Mouse (Mus musculus) MEL (cell line): ENCODE results near the gene Bmp7. TPM values are rescaled to one million over a fixed set of nuclear protein-coding genes. Genes with fewer than 3 reads are reported as not detected.

Source experiments
- DNase-seq: peaks from one replicate; pipeline ENCODE4 v3.0.0; 2011; ENCODE audit warnings: low read depth, low spot score
- H3K27ac ChIP-seq: 2 replicates; pipeline ENCODE4 v1.5.1; 2012; ENCODE audit warnings: low read depth, mild to moderate bottlenecking, control low read depth, low read length, moderate library complexity; ENCODE audit not compliant: control insufficient read depth
- H3K27me3 ChIP-seq, 2 experiments: fragments of 150-350 bp in 1 of 2; sonication (generic) in 1 of 2; 2 replicates each; pipeline ENCODE4 v1.6.1; 2012; ENCODE audit warnings: low read length in 2 of 2, mild to moderate bottlenecking in 2 of 2, improper control_type of control experiment in 1 of 2, moderate library complexity in 1 of 2; ENCODE audit not compliant: insufficient read depth in 2 of 2, control insufficient read depth in 1 of 2
- H3K36me3 ChIP-seq, 2 experiments: 2 replicates each; pipeline ENCODE4 v1.6.1; 2012 to 2014; ENCODE audit warnings: low read length in 2 of 2, improper control_type of control experiment in 1 of 2, inconsistent platforms in 1 of 2, mild to moderate bottlenecking in 1 of 2; ENCODE audit not compliant: insufficient read depth in 2 of 2, control insufficient read depth in 1 of 2
- H3K4me1 ChIP-seq, 2 experiments: fragments of 150-350 bp in 1 of 2; sonication (generic) in 1 of 2; 2 replicates each; pipeline ENCODE4 v1.6.1; 2012; ENCODE audit warnings: low read length in 2 of 2, improper control_type of control experiment in 1 of 2, mild to moderate bottlenecking in 1 of 2; ENCODE audit not compliant: insufficient read depth in 2 of 2, control insufficient read depth in 1 of 2
- H3K4me3 ChIP-seq, 2 experiments: fragments of 150-350 bp in 1 of 2; sonication (generic) in 1 of 2; 2 replicates each; pipeline ENCODE4 v1.5.1; 2012; ENCODE audit warnings: low read depth in 2 of 2, low read length in 2 of 2, mild to moderate bottlenecking in 2 of 2, moderate library complexity in 2 of 2, control low read depth in 1 of 2, improper control_type of control experiment in 1 of 2; ENCODE audit not compliant: control insufficient read depth in 1 of 2, insufficient read depth in 1 of 2
- H3K79me2 ChIP-seq: 2 replicates; pipeline ENCODE4 v1.6.1; 2012; ENCODE audit warnings: mild to moderate bottlenecking, low read length, moderate library complexity; ENCODE audit not compliant: control insufficient read depth, poor library complexity, insufficient read depth
- H3K9ac ChIP-seq: 2 replicates; pipeline ENCODE4 v1.6.1; 2012; ENCODE audit warnings: low read depth, mild to moderate bottlenecking, control low read depth, low read length, moderate library complexity; ENCODE audit not compliant: control insufficient read depth, poor library complexity, severe bottlenecking
- H3K9me3 ChIP-seq: fragments of 150-350 bp; sonication (generic); replicated peaks from 2 replicates; pipeline ENCODE4 v1.6.1; 2012; ENCODE audit warnings: mild to moderate bottlenecking, low read length, improper control_type of control experiment, moderate library complexity; ENCODE audit not compliant: insufficient read depth
- BHLHE40 ChIP-seq: IDR thresholded peaks from 2 replicates; pipeline ENCODE4 v1.6.1; 2012; ENCODE audit warnings: low read depth, mild to moderate bottlenecking, inconsistent platforms, low read length, improper control_type of control experiment, borderline replicate concordance
- CHD2 ChIP-seq: IDR thresholded peaks from 2 replicates; pipeline ENCODE4 v1.6.1; 2011; ENCODE audit warnings: low read length, improper control_type of control experiment
- E2F4 ChIP-seq: IDR thresholded peaks from 2 replicates; pipeline ENCODE4 v1.6.1; 2011; ENCODE audit warnings: low read depth, low read length, improper control_type of control experiment, borderline replicate concordance
- ELF1 ChIP-seq: IDR thresholded peaks from 2 replicates; pipeline ENCODE4 v1.6.1; 2014; ENCODE audit warnings: low read depth, mild to moderate bottlenecking, inconsistent platforms, low read length, improper control_type of control experiment, moderate library complexity
- EP300 ChIP-seq, 2 experiments: IDR thresholded peaks; 2 replicates each; pipeline ENCODE4 v1.6.1; 2011; ENCODE audit warnings: improper control_type of control experiment in 2 of 2, low read length in 2 of 2, low read depth in 1 of 2, mild to moderate bottlenecking in 1 of 2
- ETS1 ChIP-seq: IDR thresholded peaks from 2 replicates; pipeline ENCODE4 v1.6.1; 2012; ENCODE audit warnings: low read depth, mild to moderate bottlenecking, inconsistent platforms, low read length, improper control_type of control experiment, moderate library complexity
- GABPA ChIP-seq: IDR thresholded peaks from 2 replicates; pipeline ENCODE4 v1.6.1; 2012; ENCODE audit warnings: low read depth, mild to moderate bottlenecking, inconsistent platforms, low read length, improper control_type of control experiment, moderate library complexity
- JUND ChIP-seq: IDR thresholded peaks from 2 replicates; pipeline ENCODE4 v1.6.1; 2011; ENCODE audit warnings: low read depth, mild to moderate bottlenecking, improper control_type of control experiment, low read length
- MAFK ChIP-seq: IDR thresholded peaks from 2 replicates; pipeline ENCODE4 v1.6.1; 2011; ENCODE audit warnings: low read depth, mild to moderate bottlenecking, low read length, improper control_type of control experiment, borderline replicate concordance
- MAZ ChIP-seq: IDR thresholded peaks from 2 replicates; pipeline ENCODE4 v1.6.1; 2012; ENCODE audit warnings: low read depth, mild to moderate bottlenecking, inconsistent platforms, low read length, improper control_type of control experiment
- MEF2A ChIP-seq: IDR thresholded peaks from 2 replicates; pipeline ENCODE4 v1.6.1; 2014; ENCODE audit warnings: low read depth, mild to moderate bottlenecking, inconsistent platforms, low read length, improper control_type of control experiment; ENCODE audit not compliant: poor library complexity, insufficient replicate concordance, severe bottlenecking; ENCODE audit errors: extremely low read depth
- MXI1 ChIP-seq: IDR thresholded peaks from 2 replicates; pipeline ENCODE4 v1.6.1; 2011; ENCODE audit warnings: mild to moderate bottlenecking, low read depth, low read length, improper control_type of control experiment
- MYB ChIP-seq: IDR thresholded peaks from 2 replicates; pipeline ENCODE4 v1.6.1; 2011; ENCODE audit warnings: mild to moderate bottlenecking, low read depth, low read length, improper control_type of control experiment
- NELFE ChIP-seq: IDR thresholded peaks from 2 replicates; pipeline ENCODE4 v1.6.1; 2011; ENCODE audit warnings: low read depth, low read length, improper control_type of control experiment
- POLR2AphosphoS5 ChIP-seq: IDR thresholded peaks from 2 replicates; pipeline ENCODE4 v1.6.1; 2012; ENCODE audit warnings: low read depth, borderline replicate concordance, mild to moderate bottlenecking, inconsistent platforms, low read length, moderate library complexity, mixed read lengths
- RAD21 ChIP-seq: IDR thresholded peaks from 2 replicates; pipeline ENCODE4 v1.6.1; 2011; ENCODE audit warnings: mild to moderate bottlenecking, low read depth, low read length, improper control_type of control experiment
- SIN3A ChIP-seq: IDR thresholded peaks from 2 replicates; pipeline ENCODE4 v1.6.1; 2012; ENCODE audit warnings: low read length, improper control_type of control experiment, inconsistent platforms
- SMC3 ChIP-seq: IDR thresholded peaks from 2 replicates; pipeline ENCODE4 v1.6.1; 2011; ENCODE audit warnings: low read depth, low read length, improper control_type of control experiment
- TAL1 ChIP-seq: IDR thresholded peaks from 2 replicates; pipeline ENCODE4 v1.6.1; 2012; ENCODE audit warnings: mild to moderate bottlenecking, inconsistent platforms, low read length, moderate library complexity, mixed read lengths
- UBTF ChIP-seq: IDR thresholded peaks from 2 replicates; pipeline ENCODE4 v1.6.1; 2012; ENCODE audit warnings: low read depth, mild to moderate bottlenecking, inconsistent platforms, low read length, improper control_type of control experiment, moderate library complexity, borderline replicate concordance; ENCODE audit not compliant: insufficient read depth
- USF1 ChIP-seq: IDR thresholded peaks from 2 replicates; pipeline ENCODE4 v1.6.1; 2014; ENCODE audit warnings: low read depth, mild to moderate bottlenecking, inconsistent platforms, low read length, improper control_type of control experiment, moderate library complexity
- ZC3H11A ChIP-seq: IDR thresholded peaks from 2 replicates; pipeline ENCODE4 v1.6.1; 2012; ENCODE audit warnings: low read depth, mild to moderate bottlenecking, inconsistent platforms, low read length, improper control_type of control experiment
- ZMIZ1 ChIP-seq: IDR thresholded peaks from 2 replicates; pipeline ENCODE4 v1.6.1; 2012; ENCODE audit warnings: low read depth, mild to moderate bottlenecking, inconsistent platforms, low read length, improper control_type of control experiment, moderate library complexity
- ZNF384 ChIP-seq: IDR thresholded peaks from 2 replicates; pipeline ENCODE4 v1.6.1; 2012; ENCODE audit warnings: low read depth, mild to moderate bottlenecking, inconsistent platforms, low read length, improper control_type of control experiment
- polyA plus RNA-seq, 2 experiments: library from polyadenylated mRNA; stranded (reverse) in 1 of 2; unstranded in 1 of 2; fragments of >175 nt in 1 of 2; fragments of >200 nt in 1 of 2; gene quantifications; 2 replicates each; pipeline versions ENCODE4 v1.2.1 to v1.2.4; 2012; ENCODE audit warnings: low replicate concordance in 2 of 2, low read depth in 1 of 2; ENCODE audit not compliant: insufficient read length in 2 of 2, insufficient read depth in 1 of 2, missing spikeins in 1 of 2
- total RNA-seq: library from RNA; depleted of rRNA; stranded (reverse); fragments of 300-350 nt; gene quantifications from 2 replicates; pipeline ENCODE4 v1.2.3, GENCODE M21; 2012

The Bmp7 gene
- total and polyA plus RNA-seq, 3 experiments = not detected

- H3K4me3 ChIP-seq = no peak overlapping the region
- H3K36me3 ChIP-seq = no peaks in the 10 kb centered on the region
- no peak for DNase-seq
- TF ChIP-seq MYB = no peak
- TF ChIP-seq BHLHE40 = no peak
- TF ChIP-seq ETS1 = no peak
- TF ChIP-seq ZMIZ1 = no peak
- TF ChIP-seq EP300 (IDR thresholded peaks at IDR 0.05; ENCODE audit: low read depth in 1 of 2, low read length in 2 of 2) = no peak
- no peak for TF ChIP-seq E2F4
- no peak for TF ChIP-seq UBTF
- TF ChIP-seq ELF1 = no peak
- TF ChIP-seq ZC3H11A = no peak
- TF ChIP-seq POLR2AphosphoS5 = no peak
- TF ChIP-seq GABPA = no peak
- TF ChIP-seq MEF2A = no peak
- H3K9ac ChIP-seq = no peak overlapping the region
- no peaks in the 10 kb centered on the region for H3K9me3 ChIP-seq
- H3K27ac ChIP-seq = no peak overlapping the region
- no peaks in the 10 kb centered on the region for H3K27me3 ChIP-seq
- H3K4me1 ChIP-seq = no peaks in the 10 kb centered on the region
- H3K79me2 ChIP-seq = no peaks in the 10 kb centered on the region
These were observed 6.3 kb downstream of the Bmp7 start for GRCm38 (mm10) chr2:172933631-172934419.

- no peak overlapping the region for H3K4me3 ChIP-seq
These were observed 8.8 kb downstream of the Bmp7 start for GRCm38 (mm10) chr2:172931137-172931898.

More at GRCm38 (mm10) chr2:172931137-172931898, 8.8 kb downstream of the Bmp7 start:
- no peaks in the 10 kb centered on the region for H3K4me1 ChIP-seq
- TF ChIP-seq NELFE (no peak), ZC3H11A (no peak), MAZ (no peak), MEF2A (no peak), SIN3A (no peak), USF1 (no peak), JUND (no peak), ZNF384 (no peak), UBTF (no peak), MXI1 (no peak), MYB (no peak), ETS1 (no peak), SMC3 (no peak), E2F4 (no peak), CHD2 (no peak), GABPA (no peak), RAD21 (no peak), MAFK (no peak), TAL1 (no peak)
- H3K36me3 ChIP-seq = no peaks in the 10 kb centered on the region
- H3K27me3 ChIP-seq = no peaks in the 10 kb centered on the region
- DNase-seq = no peak
- H3K9me3 ChIP-seq = no peaks in the 10 kb centered on the region
- H3K27ac ChIP-seq = no peak overlapping the region
- no peaks in the 10 kb centered on the region for H3K79me2 ChIP-seq
- no peak overlapping the region for H3K9ac ChIP-seq
